Mouse (Mus musculus): ENCODE measurements around the gene Mxd1. TPM values are rescaled to one million over a fixed set of nuclear protein-coding genes. Genes with fewer than 3 reads are reported as not detected.

The Mxd1 gene
- polyA plus RNA-seq, 1 experiment from 2014 or later = 7.6 TPM

- WGBS = 64% methylated on average over 4 of the region's 4 CpGs
- H3K27ac ChIP-seq = no peak overlapping the region
- H3K36me3 ChIP-seq = peaks cover 13% of the 10 kb centered on the region
- no peaks in the 10 kb centered on the region for H3K9me3 ChIP-seq (replicated peaks)
- no peak overlapping the region for H3K4me2 ChIP-seq
- no peak overlapping the region for H3K4me3 ChIP-seq
- no peaks in the 10 kb centered on the region for H3K4me1 ChIP-seq (replicated peaks)
- ATAC-seq (replicated peaks; ENCODE audit: insufficient number of reproducible peaks, insufficient read depth, low FRiP score, low read depth) = no peak
- no peak overlapping the region for H3K9ac ChIP-seq
- H3K27me3 ChIP-seq = no peaks in the 10 kb centered on the region
Observed at GRCm38 (mm10) chr6:86645551-86645950, 23.4 kb downstream of the Mxd1 start.

DNA sequence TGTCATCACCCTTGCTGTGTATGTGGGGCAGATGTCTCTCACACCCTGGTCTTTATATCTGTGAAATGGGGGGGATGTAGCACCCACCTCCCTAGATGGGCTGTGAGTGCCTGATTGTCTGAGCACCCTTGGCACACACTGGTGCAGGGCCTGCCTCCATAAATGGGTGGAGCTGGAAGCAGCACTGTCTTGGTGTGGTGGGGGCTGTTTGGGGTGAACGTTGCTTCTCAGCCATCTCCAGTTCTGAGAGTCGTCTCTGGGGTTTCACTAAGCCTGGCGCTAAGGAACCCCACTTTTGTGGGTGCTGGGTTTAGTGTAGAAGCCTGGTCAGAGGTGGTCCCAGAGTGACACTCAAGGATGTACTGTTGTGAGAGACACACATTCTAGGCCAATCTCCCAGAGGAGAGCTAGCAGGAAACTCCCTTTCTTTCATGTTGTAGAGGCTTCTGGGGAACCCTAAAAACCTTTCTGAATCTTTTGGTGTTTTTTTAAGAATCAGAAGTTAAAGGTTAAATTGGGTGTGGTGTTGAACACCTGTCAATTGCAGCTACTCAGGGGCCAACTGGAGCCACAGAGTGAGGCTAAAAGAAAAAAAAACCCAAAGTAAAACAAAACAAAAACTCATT is 24.1 kb downstream of the Mxd1 start:
- Histone ChIP-seq H3K4me1 (replicated peaks) (no peaks in the 10 kb centered on the region), H3K9me3 (replicated peaks) (no peaks in the 10 kb centered on the region), H3K27me3 (no peaks in the 10 kb centered on the region), H3K9ac (no peak overlapping the region), H3K27ac (no peak overlapping the region), H3K36me3 (peaks cover 8% of the 10 kb centered on the region), H3K4me3 (no peak overlapping the region), H3K4me2 (no peak overlapping the region)
- no peak for ATAC-seq (replicated peaks; ENCODE audit: insufficient number of reproducible peaks, insufficient read depth, low FRiP score, low read depth)
- 76% methylated on average over 3 of the region's 3 CpGs for WGBS

DNA sequence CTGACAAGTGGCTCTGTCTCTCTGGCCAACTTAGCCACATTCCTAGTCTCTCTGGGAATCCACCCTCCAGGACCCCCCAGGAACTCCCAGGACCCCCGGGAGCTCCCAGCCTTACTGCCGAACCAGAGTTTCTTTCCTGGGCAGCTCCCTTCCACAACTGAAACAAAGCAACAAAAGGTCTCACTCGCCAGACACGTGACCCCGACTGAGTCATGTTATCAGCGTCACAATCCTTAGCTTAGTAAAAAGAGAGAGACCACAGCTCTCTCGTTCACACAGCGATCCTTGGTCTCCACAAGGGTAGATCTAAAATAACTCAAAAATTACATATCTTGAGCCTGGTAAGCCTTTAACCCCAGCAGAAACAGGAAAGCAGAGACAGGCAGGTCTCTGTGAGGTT is 27.2 kb downstream of the Mxd1 start:
- Histone ChIP-seq H3K4me3 (no peak overlapping the region), H3K27me3 (no peaks in the 10 kb centered on the region), H3K9me3 (replicated peaks) (no peaks in the 10 kb centered on the region), H3K4me2 (no peak overlapping the region), H3K27ac (no peak overlapping the region), H3K4me1 (replicated peaks) (peaks cover 1% of the 10 kb centered on the region; the same call in 1 of the 2 replicates), H3K9ac (no peak overlapping the region), H3K36me3 (no peaks in the 10 kb centered on the region)
- WGBS = 56% methylated on average over 8 of the region's 8 CpGs
- ATAC-seq (replicated peaks; ENCODE audit: insufficient number of reproducible peaks, insufficient read depth, low FRiP score, low read depth) = no peak

- Histone ChIP-seq H3K4me3 (no peak overlapping the region), H3K9ac (no peak overlapping the region), H3K36me3 (no peaks in the 10 kb centered on the region), H3K27me3 (no peaks in the 10 kb centered on the region), H3K4me1 (replicated peaks) (peaks cover 6% of the 10 kb centered on the region; the same call in 1 of the 2 replicates), H3K9me3 (replicated peaks) (no peaks in the 10 kb centered on the region), H3K27ac (no peak overlapping the region), H3K4me2 (no peak overlapping the region)
- ATAC-seq (replicated peaks; ENCODE audit: insufficient number of reproducible peaks, insufficient read depth, low FRiP score, low read depth) = no peak
- WGBS = 84% methylated on average over 8 of the region's 8 CpGs
Observed at GRCm38 (mm10) chr6:86640776-86641175, 28.2 kb downstream of the Mxd1 start.

GRCm38 (mm10) chr6:86640161-86640560 is 28.8 kb downstream of the Mxd1 start:
- Histone ChIP-seq H3K36me3 (no peaks in the 10 kb centered on the region), H3K4me1 (replicated peaks) (peaks cover 6% of the 10 kb centered on the region; the same call in 1 of the 2 replicates), H3K9ac (no peak overlapping the region), H3K27ac (no peak overlapping the region), H3K4me2 (no peak overlapping the region), H3K9me3 (replicated peaks) (no peaks in the 10 kb centered on the region), H3K27me3 (no peaks in the 10 kb centered on the region), H3K4me3 (no peak overlapping the region)
- whole genome bisulfite sequencing = 71% methylated on average over 3 of the region's 3 CpGs
- no peak for ATAC-seq (replicated peaks; ENCODE audit: insufficient number of reproducible peaks, insufficient read depth, low FRiP score, low read depth)

DNA sequence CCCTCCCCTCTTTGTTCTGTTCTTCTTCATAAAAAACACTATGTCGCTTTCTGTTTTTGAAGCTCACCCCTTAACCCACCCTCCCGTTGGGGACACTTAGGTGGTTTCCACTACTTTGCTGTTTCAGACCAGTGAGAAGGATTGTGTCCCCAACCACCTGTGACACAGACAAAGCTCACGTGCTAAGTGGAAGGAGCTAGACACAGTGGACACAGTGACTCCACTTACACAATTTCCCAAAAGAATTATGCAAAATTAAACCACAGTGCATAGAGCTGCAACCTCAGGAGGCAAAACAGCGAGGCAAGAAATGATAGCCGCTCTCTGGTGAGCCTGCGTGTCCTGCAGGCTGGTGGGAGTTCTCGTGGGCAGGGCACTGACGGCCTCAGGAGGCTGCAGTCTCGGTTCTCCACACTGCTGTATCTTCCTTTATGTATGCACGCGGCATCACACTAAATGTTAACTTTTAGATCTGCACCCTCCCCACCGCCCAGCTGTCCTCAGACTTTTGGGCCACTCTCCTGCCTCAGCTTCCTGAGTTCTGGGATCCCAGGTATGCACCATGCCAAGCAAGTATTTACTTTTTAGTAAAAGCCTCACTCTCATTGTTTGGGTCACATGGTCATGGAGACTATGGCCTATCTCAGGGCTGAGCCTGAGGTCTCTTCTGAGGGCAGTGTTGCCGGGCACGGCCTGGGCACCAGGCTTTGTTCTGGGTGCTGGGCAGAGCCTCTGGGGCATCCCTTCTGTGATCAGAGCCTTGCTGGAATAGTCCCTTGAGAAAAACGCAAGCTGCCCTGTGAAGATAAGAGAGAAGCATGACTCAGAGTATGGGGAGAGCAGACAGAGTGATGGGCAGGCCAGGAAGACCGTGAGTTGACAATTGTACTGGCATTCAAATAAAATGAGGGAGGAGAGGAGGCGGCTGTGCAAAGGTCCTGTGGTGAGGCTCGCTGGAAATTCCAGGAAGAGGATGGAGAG is 29.5 kb downstream of the Mxd1 start:
- WGBS = 72% methylated on average over 18 of the region's 18 CpGs
- no peaks in the 10 kb centered on the region for H3K27me3 ChIP-seq
- no peak overlapping the region for H3K27ac ChIP-seq
- H3K9me3 ChIP-seq (replicated peaks) = no peaks in the 10 kb centered on the region
- peaks cover 6% of the 10 kb centered on the region; the same call in 1 of the 2 replicates for H3K4me1 ChIP-seq (replicated peaks)
- no peak overlapping the region for H3K4me3 ChIP-seq
- H3K4me2 ChIP-seq = no peak overlapping the region
- no peaks in the 10 kb centered on the region for H3K36me3 ChIP-seq
- ATAC-seq (replicated peaks; ENCODE audit: insufficient number of reproducible peaks, insufficient read depth, low FRiP score, low read depth) = no peak
- no peak overlapping the region for H3K9ac ChIP-seq

GRCm38 (mm10) chr6:86638434-86638833 is 30.5 kb downstream of the Mxd1 start:
- Histone ChIP-seq H3K36me3 (no peaks in the 10 kb centered on the region), H3K4me2 (no peak overlapping the region), H3K27ac (no peak overlapping the region), H3K27me3 (no peaks in the 10 kb centered on the region), H3K9ac (no peak overlapping the region), H3K4me3 (no peak overlapping the region), H3K9me3 (replicated peaks) (no peaks in the 10 kb centered on the region), H3K4me1 (replicated peaks) (peaks cover 6% of the 10 kb centered on the region; the same call in 1 of the 2 replicates)
- WGBS = 24% methylated on average over 2 of the region's 2 CpGs
- no peak for ATAC-seq (replicated peaks; ENCODE audit: insufficient number of reproducible peaks, insufficient read depth, low FRiP score, low read depth)

GRCm38 (mm10) chr6:86637860-86638259 is 31.1 kb downstream of the Mxd1 start:
- H3K27ac ChIP-seq = no peak overlapping the region
- no peak overlapping the region for H3K9ac ChIP-seq
- WGBS = 72% methylated on average over 2 of the region's 2 CpGs
- H3K36me3 ChIP-seq = no peaks in the 10 kb centered on the region
- H3K4me2 ChIP-seq = no peak overlapping the region
- no peaks in the 10 kb centered on the region for H3K9me3 ChIP-seq (replicated peaks)
- peaks cover 6% of the 10 kb centered on the region; the same call in 1 of the 2 replicates for H3K4me1 ChIP-seq (replicated peaks)
- no peak for ATAC-seq (replicated peaks; ENCODE audit: insufficient number of reproducible peaks, insufficient read depth, low FRiP score, low read depth)
- H3K4me3 ChIP-seq = no peak overlapping the region
- H3K27me3 ChIP-seq = no peaks in the 10 kb centered on the region

DNA sequence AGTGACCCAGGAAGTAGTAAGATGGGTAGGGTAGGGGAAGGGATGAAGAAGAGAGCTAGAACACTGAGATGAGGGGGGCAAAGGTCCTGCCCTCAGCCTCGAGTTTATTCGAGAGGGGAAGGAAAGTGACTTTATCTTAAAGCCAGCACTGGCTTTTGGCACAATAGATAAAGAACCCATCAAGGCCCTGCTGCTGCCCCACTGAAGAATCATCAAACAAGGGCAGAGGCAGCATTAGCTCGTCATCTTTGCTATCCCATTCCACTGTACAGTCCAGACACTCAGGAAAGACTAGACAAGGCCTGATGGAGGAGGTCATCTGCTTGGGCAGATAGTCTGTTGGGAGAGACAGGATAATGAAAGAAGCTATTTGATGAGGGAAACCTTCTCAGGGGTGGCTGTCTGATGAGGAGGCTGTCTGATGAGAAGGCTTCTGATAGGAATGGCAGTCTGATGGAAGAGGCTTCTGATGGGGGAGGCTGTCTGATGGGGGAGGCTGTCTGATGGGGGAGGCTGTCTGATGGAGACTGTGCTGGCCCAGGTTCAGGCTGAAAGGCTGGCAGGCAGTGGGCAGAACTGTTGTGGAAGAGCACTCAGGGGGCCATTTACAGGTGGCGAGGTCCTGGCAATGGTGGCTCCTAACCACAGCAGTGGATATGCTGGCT is 31.7 kb downstream of the Mxd1 start:
- WGBS = 45% methylated on average over 4 of the region's 4 CpGs
- peaks cover 6% of the 10 kb centered on the region; the same call in 1 of the 2 replicates for H3K4me1 ChIP-seq (replicated peaks)
- no peaks in the 10 kb centered on the region for H3K27me3 ChIP-seq
- no peak overlapping the region for H3K4me2 ChIP-seq
- no peak overlapping the region for H3K9ac ChIP-seq
- ATAC-seq (replicated peaks; ENCODE audit: insufficient number of reproducible peaks, insufficient read depth, low FRiP score, low read depth) = no peak
- no peak overlapping the region for H3K4me3 ChIP-seq
- no peaks in the 10 kb centered on the region for H3K36me3 ChIP-seq
- no peaks in the 10 kb centered on the region for H3K9me3 ChIP-seq (replicated peaks)
- H3K27ac ChIP-seq = no peak overlapping the region

- no peaks in the 10 kb centered on the region for H3K36me3 ChIP-seq
- peaks cover 6% of the 10 kb centered on the region; the same call in 1 of the 2 replicates for H3K4me1 ChIP-seq (replicated peaks)
- WGBS = 24% methylated on average over 2 of the region's 2 CpGs
- no peak overlapping the region for H3K4me2 ChIP-seq
- no peaks in the 10 kb centered on the region for H3K9me3 ChIP-seq (replicated peaks)
- H3K9ac ChIP-seq = no peak overlapping the region
- ATAC-seq (replicated peaks; ENCODE audit: insufficient number of reproducible peaks, insufficient read depth, low FRiP score, low read depth) = 0 out of 2 replicates have a peak, but pooled peaks have one; percentile 15
- H3K4me3 ChIP-seq = no peak overlapping the region
- H3K27me3 ChIP-seq = peaks cover 3% of the 10 kb centered on the region; the same call in 1 of the 2 replicates
- H3K27ac ChIP-seq = no peak overlapping the region
Observed at GRCm38 (mm10) chr6:86636495-86636894, 32.5 kb downstream of the Mxd1 start.

GRCm38 (mm10) chr6:86630141-86630540 is 38.8 kb downstream of the Mxd1 start:
- Histone ChIP-seq H3K4me1 (replicated peaks) (0 out of 2 replicates have a peak, but pooled peaks cover 5% of the 10 kb centered on the region), H3K9me3 (replicated peaks) (no peaks in the 10 kb centered on the region), H3K27ac (no peak overlapping the region), H3K27me3 (peaks cover 3% of the 10 kb centered on the region; the same call in 1 of the 2 replicates), H3K4me3 (no peak overlapping the region), H3K4me2 (no peak overlapping the region), H3K36me3 (no peaks in the 10 kb centered on the region), H3K9ac (no peak overlapping the region)
- WGBS = 60% methylated on average over 3 of the region's 3 CpGs
- no peak for ATAC-seq (replicated peaks; ENCODE audit: insufficient number of reproducible peaks, insufficient read depth, low FRiP score, low read depth)

Measured in heart, embryonic 15.5 days (tissue).